In the genomic region with DNA sequence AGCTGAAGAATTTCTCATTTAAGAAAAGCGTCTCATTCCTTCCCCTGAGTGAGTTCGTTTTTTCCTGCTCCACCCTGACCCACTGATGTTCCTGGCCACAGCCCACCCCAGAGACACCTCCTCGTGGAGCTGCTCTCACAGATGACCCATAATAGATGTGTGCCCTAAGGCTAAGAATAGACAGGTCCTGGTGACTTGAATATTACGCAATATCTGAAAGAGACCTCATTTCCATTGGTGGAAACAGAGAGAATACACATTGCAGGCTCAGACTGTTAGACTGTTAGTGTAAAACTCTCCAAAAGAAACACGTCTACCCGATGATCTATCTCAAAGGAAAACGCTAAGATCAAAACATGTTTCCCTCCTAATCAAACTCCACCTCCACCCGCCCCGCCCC, we compare ENCODE assay signal across 16 mouse cellular contexts.
"Had no signal": no experiment of that assay in that cellular context is flagged by ENCODE, and none has a peak within 500 bp of the region (broad histone marks: within the 10 kb centered on the region; RNA-seq: fewer than 3 reads in every experiment).

No protein-coding gene starts in this region.

- H3K27ac ChIP-seq: limb, embryonic 13.5 days; liver, embryonic 15.5 days; lung, embryonic 15.5 days; stomach, embryonic 15.5 days had no signal

- H3K27me3 ChIP-seq: limb, embryonic 13.5 days; liver, embryonic 15.5 days; lung, embryonic 15.5 days; stomach, embryonic 15.5 days had no signal

- H3K9ac ChIP-seq: limb, embryonic 13.5 days; liver, embryonic 15.5 days; lung, embryonic 15.5 days; stomach, embryonic 15.5 days had no signal

- H3K9me3 ChIP-seq: limb, embryonic 13.5 days; liver, embryonic 15.5 days; lung, embryonic 15.5 days; stomach, embryonic 15.5 days had no signal

- H3K4me2 ChIP-seq: limb, embryonic 13.5 days; liver, embryonic 11.5 days; liver, embryonic 15.5 days; lung, embryonic 15.5 days; stomach, embryonic 15.5 days had no signal

- H3K36me3 ChIP-seq: limb, embryonic 13.5 days; liver, embryonic 15.5 days; lung, embryonic 15.5 days; stomach, embryonic 15.5 days had no signal

- H3K4me1 ChIP-seq: limb, embryonic 13.5 days had no signal

- H3K4me3 ChIP-seq: limb, embryonic 13.5 days; liver, embryonic 15.5 days; lung, embryonic 15.5 days; stomach, embryonic 15.5 days had no signal

- ATAC-seq: intestine, postnatal 0 days had no signal

- DNase-seq: kidney, adult 8-10 months; kidney, postnatal 36 days; layer of hippocampus, adult 9-11 months; left cerebral cortex, postnatal 4 days; midbrain, embryonic 14.5 days; retina, postnatal 1 day; right cerebral cortex, postnatal 4 days; spleen, adult 18-20 months; thymus, adult 2 months; thymus, postnatal 25 days had no signal
